Mouse (Mus musculus) heart, embryonic 10.5 days (tissue): ENCODE data around the gene Olfr571. TPM values are rescaled to one million over a fixed set of nuclear protein-coding genes. Genes with fewer than 3 reads are reported as not detected.

Source experiments
- DNase-seq: peaks from one replicate; pipeline ENCODE4 v3.0.0-alpha.2; 2017; ENCODE audit warnings: low spot score
- H3K27ac ChIP-seq: fragments of 300-500 bp; sonication (generic); 2 replicates; pipeline ENCODE4 v1.5.1; 2016; ENCODE audit warnings: mild to moderate bottlenecking
- H3K27me3 ChIP-seq: fragments of 300-500 bp; sonication (generic); 2 replicates; pipeline ENCODE4 v1.6.1; 2016; ENCODE audit warnings: mild to moderate bottlenecking; ENCODE audit not compliant: poor library complexity, insufficient read depth, severe bottlenecking
- H3K36me3 ChIP-seq: fragments of 300-500 bp; sonication (generic); 2 replicates; pipeline ENCODE4 v1.6.1; 2016; ENCODE audit warnings: mild to moderate bottlenecking, moderate library complexity
- H3K4me1 ChIP-seq: fragments of 300-500 bp; sonication (generic); 2 replicates; pipeline ENCODE4 v1.6.1; 2016; ENCODE audit warnings: mild to moderate bottlenecking
- H3K4me3 ChIP-seq: fragments of 300-500 bp; sonication (generic); 2 replicates; pipeline ENCODE4 v1.5.1; 2016; ENCODE audit warnings: mild to moderate bottlenecking, moderate library complexity
- H3K9me3 ChIP-seq: fragments of 300-500 bp; sonication (generic); 2 replicates; pipeline ENCODE4 v1.6.1; 2016; ENCODE audit warnings: mild to moderate bottlenecking, moderate library complexity
- WGBS: fragments of 180-500 bp; shearing (Covaris S2); methylation state at CpG from one replicate; pipeline ENCODE4 v1.1.7; 2016; 5-methylcytosine and 5-hydroxymethylcytosine counted together
- polyA plus RNA-seq: library from polyadenylated mRNA; unstranded; fragments of >200 nt; fragmentation: Nextera tagmentation; extraction: Ambion mirVana; gene quantifications from 2 replicates; pipeline ENCODE4 v1.2.1, GENCODE M21; 2016

The Olfr571 gene
- polyA plus RNA-seq = not detected in 2 replicates

DNA sequence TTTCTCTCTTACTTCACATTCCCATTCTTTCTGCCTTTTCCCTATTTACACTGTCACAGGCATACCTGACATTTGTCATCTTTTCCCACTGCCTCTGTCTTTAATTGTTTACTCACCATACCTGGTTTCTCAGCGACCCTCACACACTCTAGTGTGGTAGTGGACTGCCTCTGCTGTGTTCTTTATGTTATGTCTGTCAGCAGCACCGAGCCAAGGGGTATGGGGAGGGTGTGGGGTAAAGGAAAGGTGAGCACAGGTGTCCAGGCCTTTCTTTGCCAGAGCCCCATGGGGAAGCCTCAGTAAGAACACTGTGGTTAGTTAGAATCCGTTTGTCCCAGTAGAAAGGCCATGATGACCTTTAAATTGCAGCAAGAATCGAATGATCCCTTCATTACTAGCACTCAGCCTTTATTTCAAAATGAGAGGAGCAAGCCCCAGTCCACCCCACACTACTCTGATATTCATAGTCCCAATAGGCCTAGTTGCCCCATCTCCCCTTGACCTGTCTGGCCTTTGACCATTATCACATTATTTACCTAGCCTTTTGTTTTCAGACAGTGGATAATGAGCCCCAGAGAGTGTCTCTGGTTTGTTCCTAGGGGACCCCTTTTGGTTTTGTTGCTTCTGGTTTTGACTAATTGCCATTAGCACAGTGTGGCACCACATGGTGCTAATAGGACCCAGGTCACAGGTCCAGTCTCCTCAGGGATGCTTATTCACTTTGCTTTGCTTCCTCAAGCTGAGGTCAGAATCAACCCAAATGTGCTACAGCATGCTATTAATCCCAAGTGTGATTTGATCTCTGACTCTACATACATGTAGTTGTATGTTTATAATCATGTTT lies at the start of gene Olfr571:
Olfr571 (minus strand) TSS at position 505 of the 844 bp plus-strand sequence.
- H3K4me1 ChIP-seq = 0 out of 2 replicates have a peak, but pooled peaks cover 5% of the 10 kb centered on the region
- no peaks in the 10 kb centered on the region for H3K36me3 ChIP-seq
- H3K4me3 ChIP-seq = no peak within 1 kb of the TSS
- H3K27ac ChIP-seq = no peak within 1 kb of the TSS
- no peaks in the 10 kb centered on the region for H3K9me3 ChIP-seq
- 61% methylated on average over 4 of the region's 4 CpGs for WGBS
- H3K27me3 ChIP-seq = no peaks in the 10 kb centered on the region
- no peak for DNase-seq

DNA sequence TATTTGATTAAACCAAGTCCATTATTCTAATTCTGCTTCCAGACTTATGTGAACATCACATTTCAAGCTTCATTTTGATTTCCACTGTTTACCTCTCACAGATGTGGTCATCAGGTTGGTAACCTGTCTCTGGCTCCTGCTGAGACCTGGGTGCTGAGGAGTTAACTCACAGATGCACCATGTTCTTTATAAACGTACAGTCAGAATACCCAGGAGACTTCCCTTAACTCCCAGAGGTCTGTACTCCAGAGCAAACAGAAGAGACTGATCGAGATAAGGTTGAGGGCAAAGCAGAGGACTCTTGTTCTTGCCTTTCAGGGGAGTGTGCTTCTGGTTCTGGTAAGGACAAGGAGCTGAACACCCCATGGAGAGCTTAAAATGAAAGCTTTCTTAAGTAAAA lies 45.0 kb upstream of the Olfr571 start, which contains the start of gene Olfr576:
Olfr576 (plus strand) TSS at position 301 of the 400 bp plus-strand sequence.
- H3K36me3 ChIP-seq = no peaks in the 10 kb centered on the region
- no peak for DNase-seq
- H3K4me1 ChIP-seq = no peaks in the 10 kb centered on the region
- no peaks in the 10 kb centered on the region for H3K9me3 ChIP-seq
- 14% methylated on average over 2 of the region's 2 CpGs for WGBS
- H3K27ac ChIP-seq = no peak within 1 kb of the TSS
- no peak within 1 kb of the TSS for H3K4me3 ChIP-seq
- no peaks in the 10 kb centered on the region for H3K27me3 ChIP-seq

DNA sequence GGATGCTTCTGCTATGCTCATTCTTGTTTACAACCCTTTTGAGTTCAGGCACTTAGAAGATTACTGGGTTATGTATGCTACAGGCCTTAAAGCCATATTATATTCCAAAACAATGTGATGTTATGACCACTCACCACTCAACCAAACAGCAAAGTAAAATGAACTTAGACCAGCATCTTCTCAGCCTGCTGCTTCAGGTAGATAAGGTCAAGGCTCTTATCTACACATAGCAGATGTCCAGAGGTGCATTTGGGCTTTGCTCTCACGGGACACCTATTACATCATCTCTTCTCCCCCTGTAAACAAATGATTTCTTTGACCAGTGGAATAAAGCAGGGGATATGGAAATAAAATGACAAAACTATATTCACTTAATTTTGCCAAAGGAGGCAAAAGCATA lies 41.3 kb upstream of the Olfr571 start, which contains the start of gene Olfr575:
Olfr575 (minus strand) TSS at position 183 of the 400 bp plus-strand sequence.
- Histone ChIP-seq H3K27me3 (no peaks in the 10 kb centered on the region), H3K9me3 (no peaks in the 10 kb centered on the region), H3K4me1 (no peaks in the 10 kb centered on the region), H3K4me3 (no peak within 1 kb of the TSS), H3K36me3 (no peaks in the 10 kb centered on the region), H3K27ac (no peak within 1 kb of the TSS)
- peak; percentile 79 for DNase-seq
- WGBS = 48% methylated on average over 1 of the region's 1 CpGs

DNA sequence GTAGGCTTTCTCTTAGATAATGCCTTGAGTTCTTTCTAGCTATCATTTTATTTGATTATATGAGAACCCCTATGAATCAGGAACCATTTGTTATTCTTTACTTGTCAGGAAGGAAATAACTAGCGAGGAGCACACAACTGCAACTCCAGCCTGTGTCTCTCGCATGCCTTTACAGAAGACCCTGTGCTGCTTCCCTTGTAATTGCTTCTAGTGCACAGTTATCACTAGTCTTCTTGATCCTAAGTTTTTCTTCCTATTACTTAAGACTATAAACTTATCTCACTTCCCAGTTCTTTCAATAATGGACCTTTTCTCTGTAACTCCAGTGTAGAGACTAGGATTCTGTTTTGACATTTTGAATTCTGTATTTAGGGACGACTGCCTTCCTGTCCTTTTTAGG lies 40.8 kb upstream of the Olfr571 start:
- Histone ChIP-seq H3K36me3 (no peaks in the 10 kb centered on the region), H3K27me3 (no peaks in the 10 kb centered on the region), H3K27ac (no peak overlapping the region), H3K4me3 (no peak overlapping the region), H3K4me1 (no peaks in the 10 kb centered on the region), H3K9me3 (no peaks in the 10 kb centered on the region)
- 57% methylated on average over 3 of the region's 3 CpGs for WGBS
- DNase-seq = no peak

DNA sequence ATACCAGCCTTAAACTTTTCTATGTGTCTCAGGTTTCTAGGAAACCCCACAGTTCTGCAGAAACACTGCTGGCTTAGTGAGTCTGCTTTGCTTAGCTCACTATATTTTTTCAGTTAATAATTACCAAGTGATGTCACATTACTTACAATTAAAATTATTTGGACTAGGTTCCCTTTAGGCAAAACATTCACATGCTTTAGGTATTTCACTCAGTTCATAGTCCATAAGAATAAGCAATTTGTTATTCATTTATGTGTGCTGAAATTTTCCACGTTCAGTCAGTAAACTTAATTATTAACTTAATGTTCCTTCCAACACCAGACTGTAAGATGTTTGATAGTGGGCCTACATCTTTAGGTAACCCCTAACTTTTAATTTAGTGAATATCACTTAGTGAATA lies 33.4 kb upstream of the Olfr571 start:
- H3K36me3 ChIP-seq = no peaks in the 10 kb centered on the region
- no peak overlapping the region for H3K27ac ChIP-seq
- DNase-seq = no peak
- H3K4me3 ChIP-seq = no peak overlapping the region
- H3K4me1 ChIP-seq = no peaks in the 10 kb centered on the region
- no peaks in the 10 kb centered on the region for H3K27me3 ChIP-seq
- 78% methylated on average over 1 of the region's 1 CpGs for WGBS
- H3K9me3 ChIP-seq = no peaks in the 10 kb centered on the region

DNA sequence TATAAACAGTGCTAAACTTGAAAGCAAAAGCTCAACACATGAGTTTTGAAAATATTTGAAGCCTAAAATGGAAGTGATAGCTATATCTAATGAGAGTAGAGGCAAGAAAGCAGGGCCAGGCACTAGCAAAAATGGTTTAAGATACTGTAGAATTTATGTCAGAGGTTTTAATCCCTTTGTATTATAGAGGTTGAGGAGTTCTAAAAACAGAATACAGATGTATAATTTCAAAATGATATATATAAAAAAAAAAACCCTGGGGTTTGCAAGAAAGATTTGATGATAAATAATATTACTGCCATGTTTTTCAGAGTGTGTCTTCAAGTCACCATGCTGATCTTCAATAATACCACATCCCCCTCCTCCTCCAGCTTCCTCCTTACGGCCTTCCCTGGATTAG lies 30.8 kb upstream of the Olfr571 start, which contains the start of gene Olfr574:
Olfr574 (plus strand) TSS at position 301 of the 400 bp plus-strand sequence.
- 88% methylated on average over 1 of the region's 1 CpGs for WGBS
- Histone ChIP-seq H3K27ac (no peak within 1 kb of the TSS), H3K4me1 (no peaks in the 10 kb centered on the region)

DNA sequence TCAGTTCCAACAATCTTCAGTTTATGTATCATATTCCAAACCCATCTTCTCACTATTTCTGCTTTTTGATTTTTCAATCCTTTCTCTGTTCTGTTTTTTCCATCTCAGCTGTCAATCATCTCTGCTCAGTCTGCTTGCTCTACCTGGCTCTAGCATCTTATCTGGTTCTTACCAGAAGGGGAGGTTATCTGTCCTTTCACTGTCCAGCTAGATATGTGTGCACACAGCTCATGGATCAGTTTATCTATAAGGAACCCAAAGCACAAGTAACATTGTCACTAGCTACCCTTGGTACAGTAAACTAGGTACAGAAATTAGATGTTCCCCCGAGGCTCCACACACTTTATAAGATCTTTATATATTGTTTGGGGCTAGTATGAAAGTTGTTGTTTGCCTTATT lies 26.1 kb upstream of the Olfr571 start:
- Histone ChIP-seq H3K27me3 (no peaks in the 10 kb centered on the region), H3K4me1 (no peaks in the 10 kb centered on the region), H3K9me3 (no peaks in the 10 kb centered on the region), H3K36me3 (no peaks in the 10 kb centered on the region), H3K4me3 (no peak overlapping the region), H3K27ac (no peak overlapping the region)
- no peak for DNase-seq
- WGBS = 75% methylated on average over 1 of the region's 1 CpGs

More for the DNA sequence above, 30.8 kb upstream of the Olfr571 start, which contains the start of gene Olfr574:
- Histone ChIP-seq H3K27me3 (no peaks in the 10 kb centered on the region), H3K9me3 (no peaks in the 10 kb centered on the region), H3K36me3 (no peaks in the 10 kb centered on the region), H3K4me3 (no peak within 1 kb of the TSS)
- no peak for DNase-seq

DNA sequence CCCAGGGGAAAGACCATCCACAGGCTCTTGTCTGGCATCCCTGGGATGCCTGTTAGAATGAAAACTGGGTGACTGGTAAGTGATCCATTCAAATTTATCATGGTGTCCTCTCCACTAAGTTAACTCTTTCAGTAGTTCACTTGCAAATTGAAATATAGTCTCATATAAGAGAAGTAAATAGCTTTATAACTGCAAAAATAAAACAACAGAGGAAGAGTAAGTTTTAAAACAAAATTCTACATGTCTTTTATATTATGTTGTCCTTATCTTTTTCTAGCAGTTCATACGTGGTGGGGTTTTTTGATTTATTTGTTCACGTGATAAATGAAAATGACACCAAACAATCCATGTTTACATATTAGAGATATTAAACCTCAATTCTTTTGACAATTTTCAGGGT lies 25.1 kb upstream of the Olfr571 start, which contains the start of gene Olfr573-ps1:
Olfr573-ps1 (minus strand) TSS at position 101 of the 400 bp plus-strand sequence.
- DNase-seq = no peak
- 88% methylated on average over 2 of the region's 2 CpGs for WGBS
- no peaks in the 10 kb centered on the region for H3K27me3 ChIP-seq

DNA sequence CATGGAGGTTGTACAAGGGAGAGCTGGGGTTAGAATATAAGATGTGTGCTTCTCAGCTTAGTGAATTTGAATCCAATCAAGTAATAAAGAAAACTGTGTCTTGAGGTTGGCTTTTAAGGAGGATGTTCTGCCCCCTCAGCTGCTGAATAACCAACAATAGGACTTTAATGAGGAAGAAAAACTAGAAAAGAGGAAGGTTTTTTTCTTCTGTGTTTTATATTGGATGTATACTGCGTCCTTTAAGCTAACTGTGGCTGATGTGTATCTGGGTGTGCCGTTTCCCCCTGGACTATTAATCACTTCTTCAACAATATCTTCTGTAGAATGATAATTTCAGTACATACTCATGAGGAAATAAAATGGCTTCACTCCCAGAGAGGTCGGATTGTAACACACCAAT lies 9.8 kb upstream of the Olfr571 start:
- DNase-seq = no peak
- Histone ChIP-seq H3K4me1 (no peaks in the 10 kb centered on the region), H3K4me3 (no peak overlapping the region), H3K27ac (no peak overlapping the region), H3K9me3 (no peaks in the 10 kb centered on the region), H3K27me3 (no peaks in the 10 kb centered on the region), H3K36me3 (no peaks in the 10 kb centered on the region)
- WGBS = 73% methylated on average over 3 of the region's 3 CpGs

More for the DNA sequence above, 25.1 kb upstream of the Olfr571 start, which contains the start of gene Olfr573-ps1:
- Histone ChIP-seq H3K4me3 (no peak within 1 kb of the TSS), H3K36me3 (no peaks in the 10 kb centered on the region), H3K4me1 (no peaks in the 10 kb centered on the region), H3K27ac (no peak within 1 kb of the TSS), H3K9me3 (no peaks in the 10 kb centered on the region)

DNA sequence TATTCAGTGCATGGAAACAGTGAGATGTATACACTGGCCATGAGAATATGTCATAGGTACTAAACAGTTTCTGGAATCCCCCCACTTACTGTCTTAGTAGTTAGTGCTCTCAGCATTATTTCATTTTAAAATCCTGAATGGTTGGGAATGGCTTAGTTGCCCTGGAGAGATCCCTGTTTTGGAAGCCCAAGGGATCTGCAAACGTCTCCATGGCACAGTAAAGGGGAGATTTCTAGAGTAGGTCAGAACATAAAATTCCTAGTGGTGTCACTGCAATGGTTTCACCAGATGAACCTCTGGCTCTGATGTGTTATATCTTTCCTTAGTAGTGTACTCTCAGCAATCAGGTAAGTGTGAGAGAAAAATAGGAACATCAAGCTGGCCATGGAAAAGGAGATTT lies 6.8 kb upstream of the Olfr571 start, which contains the start of gene Olfr572:
Olfr572 (plus strand) TSS at position 301 of the 400 bp plus-strand sequence.
- Histone ChIP-seq H3K27me3 (no peaks in the 10 kb centered on the region), H3K4me1 (no peaks in the 10 kb centered on the region), H3K4me3 (no peak within 1 kb of the TSS), H3K36me3 (no peaks in the 10 kb centered on the region), H3K27ac (no peak within 1 kb of the TSS), H3K9me3 (no peaks in the 10 kb centered on the region)
- 48% methylated on average over 1 of the region's 1 CpGs for WGBS
- DNase-seq = no peak

DNA sequence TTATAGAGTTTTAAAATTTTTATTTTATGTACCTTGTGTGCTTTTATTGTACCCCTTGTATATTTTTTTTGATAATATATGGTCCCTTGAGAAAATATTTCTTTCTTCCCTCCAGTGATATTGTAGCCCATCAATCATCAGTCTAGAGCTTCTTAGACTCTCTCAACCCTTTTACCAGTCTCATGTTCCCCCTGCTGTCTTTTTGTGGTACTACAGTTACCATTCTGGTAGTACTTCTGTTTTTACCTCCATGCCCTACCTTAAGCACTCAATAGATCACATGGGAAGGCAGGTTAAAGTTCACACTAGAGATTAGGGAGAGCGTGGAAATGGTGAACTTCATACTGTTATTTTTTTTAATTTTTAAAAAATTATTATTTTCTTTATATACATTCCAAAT lies 2.3 kb upstream of the Olfr571 start:
- DNase-seq = no peak
- 10% methylated on average over 1 of the region's 1 CpGs for WGBS

DNA sequence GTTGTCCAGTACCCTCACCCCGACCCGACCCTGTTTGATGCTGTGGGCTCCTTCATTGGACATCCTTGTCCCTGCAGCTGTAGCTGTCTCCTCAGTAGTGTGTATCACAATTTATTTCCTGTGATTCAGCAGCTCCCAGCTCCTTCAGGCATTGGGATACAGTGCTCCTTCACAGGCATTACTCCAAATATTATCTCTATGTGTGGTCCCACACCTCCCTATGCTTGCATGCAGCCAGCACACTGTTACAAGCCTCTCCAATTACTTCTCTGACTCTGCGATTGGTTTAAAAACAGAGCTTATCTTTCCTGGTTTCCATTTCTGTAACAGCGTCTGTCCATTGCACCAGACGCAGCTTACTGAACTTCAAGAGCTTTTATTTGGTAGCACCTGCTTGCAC lies 931 bp downstream of the Olfr571 start:
- Histone ChIP-seq H3K4me3 (no peak overlapping the region), H3K36me3 (no peaks in the 10 kb centered on the region), H3K9me3 (no peaks in the 10 kb centered on the region), H3K27me3 (no peaks in the 10 kb centered on the region), H3K27ac (no peak overlapping the region), H3K4me1 (0 out of 2 replicates have a peak, but pooled peaks cover 5% of the 10 kb centered on the region)
- no peak for DNase-seq
- 35% methylated on average over 5 of the region's 5 CpGs for WGBS

More for the DNA sequence above, 2.3 kb upstream of the Olfr571 start:
- 0 out of 2 replicates have a peak, but pooled peaks cover 5% of the 10 kb centered on the region for H3K4me1 ChIP-seq
- H3K27me3 ChIP-seq = no peaks in the 10 kb centered on the region
- H3K9me3 ChIP-seq = no peaks in the 10 kb centered on the region
- no peak overlapping the region for H3K4me3 ChIP-seq
- no peak overlapping the region for H3K27ac ChIP-seq
- no peaks in the 10 kb centered on the region for H3K36me3 ChIP-seq

DNA sequence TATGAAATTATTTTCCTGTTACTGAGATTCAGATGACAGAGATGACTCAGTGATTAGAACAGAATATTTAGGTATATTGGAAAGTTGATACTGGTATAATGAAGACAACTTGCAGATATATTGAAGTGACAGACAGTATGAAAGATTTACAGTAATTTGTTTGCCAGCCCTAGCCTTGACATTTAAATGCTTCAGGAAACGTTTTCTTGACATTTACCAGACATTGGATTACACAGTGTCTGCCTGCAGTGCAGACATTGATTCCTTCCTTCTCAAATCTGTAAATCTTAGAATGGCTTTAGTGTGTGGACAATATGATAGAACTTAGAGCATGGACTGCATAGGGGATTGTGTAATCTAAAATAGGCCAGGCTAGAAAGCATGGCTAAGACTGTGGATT lies 2.1 kb downstream of the Olfr571 start:
- WGBS = 44% methylated on average over 1 of the region's 1 CpGs
- DNase-seq = no peak
- no peaks in the 10 kb centered on the region for H3K9me3 ChIP-seq
- no peak overlapping the region for H3K27ac ChIP-seq
- no peak overlapping the region for H3K4me3 ChIP-seq
- H3K36me3 ChIP-seq = no peaks in the 10 kb centered on the region
- 0 out of 2 replicates have a peak, but pooled peaks cover 5% of the 10 kb centered on the region for H3K4me1 ChIP-seq
- no peaks in the 10 kb centered on the region for H3K27me3 ChIP-seq
